Mouse (Mus musculus): ENCODE measurements around the gene N4bp1. TPM values are rescaled to one million over a fixed set of nuclear protein-coding genes. Genes with fewer than 3 reads are reported as not detected.
A peak's percentile ranks its signal among the peaks of the same experiment; 100 is the strongest.

Gene N4bp1
- polyA plus RNA-seq, 1 experiment = 6.7 TPM

- H3K4me1 ChIP-seq (ENCODE audit: control insufficient read depth, insufficient read depth, low read length) = peaks cover 2% of the 10 kb centered on the region; the same call in 1 of the 2 replicates
- no peaks in the 10 kb centered on the region for H3K36me3 ChIP-seq (ENCODE audit: control insufficient read depth, insufficient read depth, low read length)
- H3K27me3 ChIP-seq (ENCODE audit: control insufficient read depth, insufficient read depth, low read length) = no peaks in the 10 kb centered on the region
- H3K27ac ChIP-seq (ENCODE audit: control insufficient read depth, insufficient read depth, low read depth, low read length) = peak overlapping the region; percentile 71
- no peak overlapping the region for H3K4me3 ChIP-seq (ENCODE audit: control insufficient read depth, low read depth, low read length)
- TF ChIP-seq CTCF (IDR thresholded peaks at IDR 0.05; ENCODE audit: control insufficient read depth, insufficient read depth, insufficient replicate concordance, low read depth, low read length) (no peak), POLR2A (IDR thresholded peaks at IDR 0.05; ENCODE audit: control insufficient read depth, low read depth, low read length) (no peak)
These were observed 97.1 kb downstream of the N4bp1 start for GRCm38 (mm10) chr8:86787891-86788420.

- H3K4me3 ChIP-seq (ENCODE audit: control insufficient read depth, low read depth, low read length) = no peak overlapping the region
- TF ChIP-seq POLR2A (IDR thresholded peaks at IDR 0.05; ENCODE audit: control insufficient read depth, low read depth, low read length) (no peak), CTCF (IDR thresholded peaks at IDR 0.05; ENCODE audit: control insufficient read depth, insufficient read depth, insufficient replicate concordance, low read depth, low read length) (no peak)
These were observed 98.6 kb downstream of the N4bp1 start for GRCm38 (mm10) chr8:86786498-86786897.

DNA sequence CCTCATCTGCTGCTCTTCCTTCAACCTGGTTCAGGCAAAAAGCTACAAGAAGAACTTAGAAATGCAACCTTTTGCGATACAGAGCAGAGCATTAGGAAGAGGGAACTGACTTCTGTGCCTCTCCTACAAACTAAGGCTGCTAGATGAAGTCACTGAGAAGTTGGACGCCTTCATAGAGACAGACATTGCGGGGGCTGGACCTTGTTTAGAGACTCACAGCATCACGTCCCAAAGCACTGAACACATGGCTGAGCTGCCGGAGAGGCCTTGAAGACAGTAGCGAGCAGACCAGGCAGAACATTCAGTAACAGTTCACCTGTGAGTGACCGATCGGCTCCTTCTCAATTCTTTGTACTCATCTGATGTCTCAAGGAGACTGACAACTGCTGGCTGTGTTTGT is 104.0 kb downstream of the N4bp1 start:
- TF ChIP-seq CTCF (IDR thresholded peaks at IDR 0.05; ENCODE audit: control insufficient read depth, insufficient read depth, insufficient replicate concordance, low read depth, low read length) (no peak), POLR2A (IDR thresholded peaks at IDR 0.05; ENCODE audit: control insufficient read depth, low read depth, low read length) (no peak)
- H3K27me3 ChIP-seq (ENCODE audit: control insufficient read depth, insufficient read depth, low read length) = no peaks in the 10 kb centered on the region
- no peak overlapping the region for H3K27ac ChIP-seq (ENCODE audit: control insufficient read depth, insufficient read depth, low read depth, low read length)
- no peaks in the 10 kb centered on the region for H3K4me1 ChIP-seq (ENCODE audit: control insufficient read depth, insufficient read depth, low read length)
- no peak overlapping the region for H3K4me3 ChIP-seq (ENCODE audit: control insufficient read depth, low read depth, low read length)
- no peaks in the 10 kb centered on the region for H3K36me3 ChIP-seq (ENCODE audit: control insufficient read depth, insufficient read depth, low read length)

More at GRCm38 (mm10) chr8:86786498-86786897, 98.6 kb downstream of the N4bp1 start:
- peaks cover 2% of the 10 kb centered on the region; the same call in 1 of the 2 replicates for H3K4me1 ChIP-seq (ENCODE audit: control insufficient read depth, insufficient read depth, low read length)
- no peak overlapping the region for H3K27ac ChIP-seq (ENCODE audit: control insufficient read depth, insufficient read depth, low read depth, low read length)
- no peaks in the 10 kb centered on the region for H3K36me3 ChIP-seq (ENCODE audit: control insufficient read depth, insufficient read depth, low read length)
- no peaks in the 10 kb centered on the region for H3K27me3 ChIP-seq (ENCODE audit: control insufficient read depth, insufficient read depth, low read length)

DNA sequence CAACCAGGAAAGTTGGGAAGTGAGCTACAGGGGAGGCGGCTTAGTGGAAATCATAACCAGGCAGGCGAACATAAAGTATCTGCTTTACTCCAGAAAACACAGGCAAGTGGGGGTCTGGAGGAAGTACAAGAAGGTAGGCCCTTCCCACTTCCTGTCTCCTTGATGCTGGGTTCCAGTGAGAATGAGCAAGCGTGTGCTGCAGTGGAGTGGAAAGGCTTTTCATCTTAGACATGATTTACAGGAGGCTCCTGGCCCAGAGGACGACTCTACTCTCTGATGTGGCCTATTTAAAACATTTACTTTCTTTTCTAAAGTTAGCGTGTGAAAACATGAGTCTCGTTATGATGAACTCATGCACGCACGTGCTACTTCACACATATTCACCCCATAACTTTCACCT is 105.9 kb downstream of the N4bp1 start:
- Histone ChIP-seq H3K27me3 (ENCODE audit: control insufficient read depth, insufficient read depth, low read length) (no peaks in the 10 kb centered on the region), H3K4me3 (ENCODE audit: control insufficient read depth, low read depth, low read length) (no peak overlapping the region), H3K27ac (ENCODE audit: control insufficient read depth, insufficient read depth, low read depth, low read length) (no peak overlapping the region), H3K4me1 (ENCODE audit: control insufficient read depth, insufficient read depth, low read length) (no peaks in the 10 kb centered on the region), H3K36me3 (ENCODE audit: control insufficient read depth, insufficient read depth, low read length) (no peaks in the 10 kb centered on the region)
- TF ChIP-seq CTCF (IDR thresholded peaks at IDR 0.05; ENCODE audit: control insufficient read depth, insufficient read depth, insufficient replicate concordance, low read depth, low read length) (no peak), POLR2A (IDR thresholded peaks at IDR 0.05; ENCODE audit: control insufficient read depth, low read depth, low read length) (no peak)

GRCm38 (mm10) chr8:86769945-86770715 is 114.9 kb downstream of the N4bp1 start:
- no peaks in the 10 kb centered on the region for H3K27me3 ChIP-seq (ENCODE audit: control insufficient read depth, insufficient read depth, low read length)
- TF ChIP-seq POLR2A (IDR thresholded peaks at IDR 0.05; ENCODE audit: control insufficient read depth, low read depth, low read length) (no peak), CTCF (IDR thresholded peaks at IDR 0.05; ENCODE audit: control insufficient read depth, insufficient read depth, insufficient replicate concordance, low read depth, low read length) (no peak)

GRCm38 (mm10) chr8:86768499-86768898 is 116.6 kb downstream of the N4bp1 start:
- Histone ChIP-seq H3K27me3 (ENCODE audit: control insufficient read depth, insufficient read depth, low read length) (no peaks in the 10 kb centered on the region), H3K4me3 (ENCODE audit: control insufficient read depth, low read depth, low read length) (no peak overlapping the region), H3K36me3 (ENCODE audit: control insufficient read depth, insufficient read depth, low read length) (no peaks in the 10 kb centered on the region), H3K4me1 (ENCODE audit: control insufficient read depth, insufficient read depth, low read length) (peaks cover 2% of the 10 kb centered on the region), H3K27ac (ENCODE audit: control insufficient read depth, insufficient read depth, low read depth, low read length) (no peak overlapping the region)
- TF ChIP-seq POLR2A (IDR thresholded peaks at IDR 0.05; ENCODE audit: control insufficient read depth, low read depth, low read length) (no peak), CTCF (IDR thresholded peaks at IDR 0.05; ENCODE audit: control insufficient read depth, insufficient read depth, insufficient replicate concordance, low read depth, low read length) (no peak)

More at GRCm38 (mm10) chr8:86769945-86770715, 114.9 kb downstream of the N4bp1 start:
- Histone ChIP-seq H3K4me3 (ENCODE audit: control insufficient read depth, low read depth, low read length) (no peak overlapping the region), H3K27ac (ENCODE audit: control insufficient read depth, insufficient read depth, low read depth, low read length) (no peak overlapping the region), H3K36me3 (ENCODE audit: control insufficient read depth, insufficient read depth, low read length) (no peaks in the 10 kb centered on the region), H3K4me1 (ENCODE audit: control insufficient read depth, insufficient read depth, low read length) (peaks cover under 1% of the 10 kb centered on the region; the same call in 1 of the 2 replicates)

- TF ChIP-seq CTCF (IDR thresholded peaks at IDR 0.05; ENCODE audit: control insufficient read depth, insufficient read depth, insufficient replicate concordance, low read depth, low read length) = no peak
- no peak for TF ChIP-seq POLR2A (IDR thresholded peaks at IDR 0.05; ENCODE audit: control insufficient read depth, low read depth, low read length)
- H3K36me3 ChIP-seq (ENCODE audit: control insufficient read depth, insufficient read depth, low read length) = no peaks in the 10 kb centered on the region
- no peaks in the 10 kb centered on the region for H3K27me3 ChIP-seq (ENCODE audit: control insufficient read depth, insufficient read depth, low read length)
- H3K27ac ChIP-seq (ENCODE audit: control insufficient read depth, insufficient read depth, low read depth, low read length) = no peak overlapping the region
- peak overlapping the region; percentile 51 for H3K4me3 ChIP-seq (ENCODE audit: control insufficient read depth, low read depth, low read length)
- peaks cover 2% of the 10 kb centered on the region for H3K4me1 ChIP-seq (ENCODE audit: control insufficient read depth, insufficient read depth, low read length)
These were observed 118.4 kb downstream of the N4bp1 start for GRCm38 (mm10) chr8:86766548-86767211.
